Mouse (Mus musculus): ENCODE results near the gene Fmnl3. TPM values are rescaled to one million over a fixed set of nuclear protein-coding genes. Genes with fewer than 3 reads are reported as not detected.

Gene Fmnl3
- polyA plus RNA-seq, 1 experiment: 8.2 TPM

GRCm38 (mm10) chr15:99396462-99396861 is 26.2 kb upstream of the Fmnl3 start:
- peaks cover 11% of the 10 kb centered on the region for H3K36me3 ChIP-seq (ENCODE audit: control insufficient read depth, insufficient read depth, low read length)
- peaks cover 31% of the 10 kb centered on the region for H3K4me1 ChIP-seq (ENCODE audit: control insufficient read depth, insufficient read depth, insufficient read length, low read length)
- H3K27me3 ChIP-seq (ENCODE audit: control insufficient read depth, insufficient read depth, low read length): no peaks in the 10 kb centered on the region
- 2% methylated on average over 1 of the region's 1 CpGs for WGBS
- H3K27ac ChIP-seq (ENCODE audit: insufficient read depth, low read depth, low read length): no peak overlapping the region
- no peak for TF ChIP-seq POLR2A (IDR thresholded peaks at IDR 0.05; ENCODE audit: low read depth, low read length)
- no peak for TF ChIP-seq CTCF (IDR thresholded peaks at IDR 0.05; ENCODE audit: extremely low read depth, insufficient read length, insufficient replicate concordance, low read depth, low read length)
- peak overlapping the region; percentile 12; the same call in 1 of the 2 replicates for H3K4me3 ChIP-seq (ENCODE audit: low read depth, low read length)

- TF ChIP-seq CTCF (IDR thresholded peaks at IDR 0.05; ENCODE audit: extremely low read depth, insufficient read length, insufficient replicate concordance, low read depth, low read length): no peak
- TF ChIP-seq POLR2A (IDR thresholded peaks at IDR 0.05; ENCODE audit: low read depth, low read length): 0 out of 2 replicates have a peak, but pooled peaks have one; percentile 49
- H3K4me3 ChIP-seq (ENCODE audit: low read depth, low read length): peak overlapping the region; percentile 97
- under 1% methylated on average over 24 of the region's 24 CpGs for WGBS
Observed at GRCm38 (mm10) chr15:99393386-99394252, 23.3 kb upstream of the Fmnl3 start.

GRCm38 (mm10) chr15:99392486-99393385 is 22.5 kb upstream of the Fmnl3 start, which contains the start of gene Tmbim6:
Tmbim6 (plus strand) TSS chr15:99392882.
- WGBS: under 1% methylated on average over 51 of the region's 51 CpGs
- H3K27ac ChIP-seq (ENCODE audit: insufficient read depth, low read depth, low read length): peak within 1 kb of the TSS; percentile 100
- no peaks in the 10 kb centered on the region; the same call in 1 of the 2 replicates for H3K36me3 ChIP-seq (ENCODE audit: control insufficient read depth, insufficient read depth, low read length)
- H3K4me3 ChIP-seq (ENCODE audit: low read depth, low read length): peak within 1 kb of the TSS; percentile 97
- peaks cover 20% of the 10 kb centered on the region; the same call in 1 of the 2 replicates for H3K4me1 ChIP-seq (ENCODE audit: control insufficient read depth, insufficient read depth, insufficient read length, low read length)
- TF ChIP-seq CTCF (IDR thresholded peaks at IDR 0.05; ENCODE audit: extremely low read depth, insufficient read length, insufficient replicate concordance, low read depth, low read length) (0 out of 2 replicates have a peak, but pooled peaks have one; percentile 1), POLR2A (IDR thresholded peaks at IDR 0.05; ENCODE audit: low read depth, low read length) (peak; percentile 93)
- H3K27me3 ChIP-seq (ENCODE audit: control insufficient read depth, insufficient read depth, low read length): no peaks in the 10 kb centered on the region

More at GRCm38 (mm10) chr15:99393386-99394252, 23.3 kb upstream of the Fmnl3 start:
- Histone ChIP-seq H3K36me3 (ENCODE audit: control insufficient read depth, insufficient read depth, low read length) (no peaks in the 10 kb centered on the region; the same call in none of the 2 replicates), H3K27me3 (ENCODE audit: control insufficient read depth, insufficient read depth, low read length) (no peaks in the 10 kb centered on the region), H3K27ac (ENCODE audit: insufficient read depth, low read depth, low read length) (peak overlapping the region; percentile 100), H3K4me1 (ENCODE audit: control insufficient read depth, insufficient read depth, insufficient read length, low read length) (peaks cover 19% of the 10 kb centered on the region)

GRCm38 (mm10) chr15:99391975-99392374 is 21.7 kb upstream of the Fmnl3 start:
- H3K36me3 ChIP-seq (ENCODE audit: control insufficient read depth, insufficient read depth, low read length): no peaks in the 10 kb centered on the region; the same call in 1 of the 2 replicates
- peak overlapping the region; percentile 51 for H3K4me3 ChIP-seq (ENCODE audit: low read depth, low read length)
- no peaks in the 10 kb centered on the region for H3K27me3 ChIP-seq (ENCODE audit: control insufficient read depth, insufficient read depth, low read length)
- no peak for TF ChIP-seq CTCF (IDR thresholded peaks at IDR 0.05; ENCODE audit: extremely low read depth, insufficient read length, insufficient replicate concordance, low read depth, low read length)
- no peak for TF ChIP-seq POLR2A (IDR thresholded peaks at IDR 0.05; ENCODE audit: low read depth, low read length)
- peaks cover 23% of the 10 kb centered on the region; the same call in 1 of the 2 replicates for H3K4me1 ChIP-seq (ENCODE audit: control insufficient read depth, insufficient read depth, insufficient read length, low read length)
- 34% methylated on average over 6 of the region's 6 CpGs for WGBS
- H3K27ac ChIP-seq (ENCODE audit: insufficient read depth, low read depth, low read length): peak overlapping the region; percentile 74

- 66% methylated on average over 7 of the region's 7 CpGs for WGBS
- TF ChIP-seq POLR2A (IDR thresholded peaks at IDR 0.05; ENCODE audit: low read depth, low read length): no peak
- TF ChIP-seq CTCF (IDR thresholded peaks at IDR 0.05; ENCODE audit: extremely low read depth, insufficient read length, insufficient replicate concordance, low read depth, low read length): no peak
Observed at GRCm38 (mm10) chr15:99390472-99391401, 20.5 kb upstream of the Fmnl3 start.

GRCm38 (mm10) chr15:99387976-99388375 is 17.7 kb upstream of the Fmnl3 start:
- Histone ChIP-seq H3K27ac (ENCODE audit: insufficient read depth, low read depth, low read length) (peak overlapping the region; percentile 13; the same call in 1 of the 2 replicates), H3K4me1 (ENCODE audit: control insufficient read depth, insufficient read depth, insufficient read length, low read length) (peaks cover 17% of the 10 kb centered on the region; the same call in 1 of the 2 replicates), H3K36me3 (ENCODE audit: control insufficient read depth, insufficient read depth, low read length) (no peaks in the 10 kb centered on the region), H3K27me3 (ENCODE audit: control insufficient read depth, insufficient read depth, low read length) (no peaks in the 10 kb centered on the region), H3K4me3 (ENCODE audit: low read depth, low read length) (no peak overlapping the region)
- TF ChIP-seq POLR2A (IDR thresholded peaks at IDR 0.05; ENCODE audit: low read depth, low read length): no peak
- no peak for TF ChIP-seq CTCF (IDR thresholded peaks at IDR 0.05; ENCODE audit: extremely low read depth, insufficient read length, insufficient replicate concordance, low read depth, low read length)
- 52% methylated on average over 4 of the region's 4 CpGs for WGBS

More at GRCm38 (mm10) chr15:99390472-99391401, 20.5 kb upstream of the Fmnl3 start:
- Histone ChIP-seq H3K27ac (ENCODE audit: insufficient read depth, low read depth, low read length) (no peak overlapping the region), H3K36me3 (ENCODE audit: control insufficient read depth, insufficient read depth, low read length) (no peaks in the 10 kb centered on the region; the same call in 1 of the 2 replicates), H3K4me3 (ENCODE audit: low read depth, low read length) (no peak overlapping the region), H3K27me3 (ENCODE audit: control insufficient read depth, insufficient read depth, low read length) (no peaks in the 10 kb centered on the region), H3K4me1 (ENCODE audit: control insufficient read depth, insufficient read depth, insufficient read length, low read length) (peaks cover 17% of the 10 kb centered on the region; the same call in 1 of the 2 replicates)
